Mouse (Mus musculus) hindbrain, embryonic 12.5 days (tissue): ENCODE measurements at regions not wholly inside any gene's neighbourhood (a gene's known extent, or its start where the extent isn't known, plus 50 kb on each side); places are given as distances from the start of the nearest gene placed in this dataset.

Experiments
- ATAC-seq: fragments of 200-750 bp; cut with Nextera tagmentation; 2 replicates; pipeline ENCODE4 v1.8.0; 2017; ENCODE audit warnings: moderate TSS enrichment; ENCODE audit not compliant: low FRiP score
- H3K27ac ChIP-seq: fragments of 300-500 bp; sonication (generic); 2 replicates; pipeline ENCODE4 v1.5.1; 2016; ENCODE audit warnings: mild to moderate bottlenecking
- H3K27me3 ChIP-seq: fragments of 300-500 bp; sonication (generic); 2 replicates; pipeline ENCODE4 v1.6.1; 2016; ENCODE audit warnings: mild to moderate bottlenecking
- H3K36me3 ChIP-seq: fragments of 300-500 bp; sonication (generic); 2 replicates; pipeline ENCODE4 v1.6.1; 2016; ENCODE audit warnings: mild to moderate bottlenecking
- H3K4me1 ChIP-seq: fragments of 300-500 bp; sonication (generic); 2 replicates; pipeline ENCODE4 v1.6.1; 2016
- H3K4me2 ChIP-seq: fragments of 300-500 bp; sonication (generic); replicated peaks from 2 replicates; pipeline ENCODE4 v1.6.1; 2016; ENCODE audit warnings: mild to moderate bottlenecking
- H3K4me3 ChIP-seq: fragments of 300-500 bp; sonication (generic); 2 replicates; pipeline ENCODE4 v1.5.1; 2016; ENCODE audit warnings: mild to moderate bottlenecking
- H3K9ac ChIP-seq: fragments of 300-500 bp; sonication (generic); 2 replicates; pipeline ENCODE4 v1.6.1; 2016; ENCODE audit warnings: mild to moderate bottlenecking, moderate library complexity
- H3K9me3 ChIP-seq: fragments of 300-500 bp; sonication (generic); replicated peaks from 2 replicates; pipeline ENCODE4 v1.6.1; 2016; ENCODE audit warnings: mild to moderate bottlenecking
- WGBS: fragments of 180-500 bp; shearing (Covaris S2); methylation state at CpG from one replicate; pipeline ENCODE4 v1.1.7; 2016; 5-methylcytosine and 5-hydroxymethylcytosine counted together

- Histone ChIP-seq H3K9ac (no peak overlapping the region), H3K4me1 (no peaks in the 10 kb centered on the region), H3K4me3 (no peak overlapping the region), H3K4me2 (no peak overlapping the region), H3K27ac (no peak overlapping the region), H3K9me3 (no peaks in the 10 kb centered on the region), H3K36me3 (no peaks in the 10 kb centered on the region), H3K27me3 (no peaks in the 10 kb centered on the region)
- 88% methylated on average over 1 of the region's 1 CpGs for whole genome bisulfite sequencing
- ATAC-seq: no peak
These were observed 333.9 kb upstream of the Klf6 start for GRCm38 (mm10) chr13:5527400-5527799.

- no peaks in the 10 kb centered on the region for H3K36me3 ChIP-seq
- no peak overlapping the region for H3K4me2 ChIP-seq
- H3K4me1 ChIP-seq: no peaks in the 10 kb centered on the region
- ATAC-seq: no peak
- H3K27ac ChIP-seq: no peak overlapping the region
- H3K4me3 ChIP-seq: no peak overlapping the region
- 60% methylated on average over 1 of the region's 1 CpGs for WGBS
- H3K9me3 ChIP-seq: 0 out of 2 replicates have a peak, but pooled peaks cover under 1% of the 10 kb centered on the region
- no peaks in the 10 kb centered on the region for H3K27me3 ChIP-seq
- no peak overlapping the region for H3K9ac ChIP-seq
These were observed 321.0 kb upstream of the Klf6 start for GRCm38 (mm10) chr13:5540321-5540720.

- Histone ChIP-seq H3K9me3 (no peaks in the 10 kb centered on the region), H3K4me1 (no peaks in the 10 kb centered on the region), H3K9ac (no peak overlapping the region), H3K27me3 (no peaks in the 10 kb centered on the region), H3K4me3 (no peak overlapping the region), H3K36me3 (no peaks in the 10 kb centered on the region), H3K27ac (no peak overlapping the region), H3K4me2 (no peak overlapping the region)
- no peak for ATAC-seq
These were observed 315.8 kb upstream of the Klf6 start for GRCm38 (mm10) chr13:5545521-5545920.

GRCm38 (mm10) chr13:5546011-5546410 is 315.3 kb upstream of the Klf6 start:
- 97% methylated on average over 2 of the region's 2 CpGs for WGBS
- no peak for ATAC-seq

GRCm38 (mm10) chr13:5546937-5547336 is 314.3 kb upstream of the Klf6 start:
- H3K27me3 ChIP-seq: no peaks in the 10 kb centered on the region
- H3K4me1 ChIP-seq: no peaks in the 10 kb centered on the region
- no peak overlapping the region for H3K4me2 ChIP-seq
- no peak overlapping the region for H3K9ac ChIP-seq
- H3K4me3 ChIP-seq: no peak overlapping the region
- H3K36me3 ChIP-seq: no peaks in the 10 kb centered on the region
- H3K9me3 ChIP-seq: no peaks in the 10 kb centered on the region
- WGBS: 82% methylated on average over 1 of the region's 1 CpGs
- no peak for ATAC-seq
- H3K27ac ChIP-seq: no peak overlapping the region

More at GRCm38 (mm10) chr13:5546011-5546410, 315.3 kb upstream of the Klf6 start:
- H3K9ac ChIP-seq: no peak overlapping the region
- H3K36me3 ChIP-seq: no peaks in the 10 kb centered on the region
- no peak overlapping the region for H3K4me3 ChIP-seq
- no peak overlapping the region for H3K4me2 ChIP-seq
- H3K4me1 ChIP-seq: no peaks in the 10 kb centered on the region
- no peaks in the 10 kb centered on the region for H3K27me3 ChIP-seq
- no peak overlapping the region for H3K27ac ChIP-seq
- H3K9me3 ChIP-seq: no peaks in the 10 kb centered on the region

GRCm38 (mm10) chr13:5548768-5549167 is 312.5 kb upstream of the Klf6 start:
- Histone ChIP-seq H3K36me3 (no peaks in the 10 kb centered on the region), H3K4me2 (no peak overlapping the region), H3K4me1 (no peaks in the 10 kb centered on the region), H3K4me3 (no peak overlapping the region), H3K27ac (no peak overlapping the region), H3K9me3 (no peaks in the 10 kb centered on the region), H3K9ac (no peak overlapping the region), H3K27me3 (no peaks in the 10 kb centered on the region)
- 88% methylated on average over 1 of the region's 1 CpGs for WGBS
- no peak for ATAC-seq

GRCm38 (mm10) chr13:5549175-5549574 is 312.1 kb upstream of the Klf6 start:
- no peak overlapping the region for H3K4me3 ChIP-seq
- no peak overlapping the region for H3K9ac ChIP-seq
- no peak for ATAC-seq
- no peaks in the 10 kb centered on the region for H3K4me1 ChIP-seq
- H3K36me3 ChIP-seq: no peaks in the 10 kb centered on the region
- H3K4me2 ChIP-seq: no peak overlapping the region
- H3K27me3 ChIP-seq: no peaks in the 10 kb centered on the region
- 93% methylated on average over 4 of the region's 4 CpGs for WGBS
- H3K27ac ChIP-seq: no peak overlapping the region
- no peaks in the 10 kb centered on the region for H3K9me3 ChIP-seq

GRCm38 (mm10) chr13:5549747-5550146 is 311.5 kb upstream of the Klf6 start:
- no peaks in the 10 kb centered on the region for H3K4me1 ChIP-seq
- no peak overlapping the region for H3K4me2 ChIP-seq
- no peak overlapping the region for H3K9ac ChIP-seq
- H3K27ac ChIP-seq: no peak overlapping the region
- 95% methylated on average over 7 of the region's 7 CpGs for WGBS
- no peaks in the 10 kb centered on the region for H3K9me3 ChIP-seq
- no peak overlapping the region for H3K4me3 ChIP-seq
- no peaks in the 10 kb centered on the region for H3K36me3 ChIP-seq
- H3K27me3 ChIP-seq: no peaks in the 10 kb centered on the region
- ATAC-seq: no peak

- Histone ChIP-seq H3K4me2 (no peak overlapping the region), H3K36me3 (no peaks in the 10 kb centered on the region), H3K4me3 (no peak overlapping the region), H3K27ac (no peak overlapping the region), H3K9ac (no peak overlapping the region), H3K4me1 (no peaks in the 10 kb centered on the region), H3K27me3 (no peaks in the 10 kb centered on the region), H3K9me3 (no peaks in the 10 kb centered on the region)
- 96% methylated on average over 3 of the region's 3 CpGs for WGBS
- no peak for ATAC-seq
These were observed 310.9 kb upstream of the Klf6 start for GRCm38 (mm10) chr13:5550354-5550753.

- WGBS: 89% methylated on average over 4 of the region's 4 CpGs
- H3K4me2 ChIP-seq: no peak overlapping the region
- H3K4me1 ChIP-seq: no peaks in the 10 kb centered on the region
- H3K36me3 ChIP-seq: no peaks in the 10 kb centered on the region
- no peaks in the 10 kb centered on the region for H3K27me3 ChIP-seq
- H3K27ac ChIP-seq: no peak overlapping the region
- H3K4me3 ChIP-seq: no peak overlapping the region
- no peaks in the 10 kb centered on the region for H3K9me3 ChIP-seq
- H3K9ac ChIP-seq: no peak overlapping the region
- ATAC-seq: no peak
These were observed 310.2 kb upstream of the Klf6 start for GRCm38 (mm10) chr13:5551131-5551530.

- Histone ChIP-seq H3K27me3 (no peaks in the 10 kb centered on the region), H3K4me2 (no peak overlapping the region), H3K36me3 (no peaks in the 10 kb centered on the region), H3K27ac (no peak overlapping the region), H3K4me1 (no peaks in the 10 kb centered on the region), H3K4me3 (no peak overlapping the region), H3K9ac (no peak overlapping the region), H3K9me3 (no peaks in the 10 kb centered on the region)
- ATAC-seq: no peak
These were observed 307.8 kb upstream of the Klf6 start for GRCm38 (mm10) chr13:5553461-5553860.

GRCm38 (mm10) chr13:5558095-5558494 is 303.2 kb upstream of the Klf6 start:
- H3K27me3 ChIP-seq: no peaks in the 10 kb centered on the region
- no peaks in the 10 kb centered on the region for H3K36me3 ChIP-seq
- no peaks in the 10 kb centered on the region for H3K4me1 ChIP-seq

GRCm38 (mm10) chr13:5566479-5566878 is 294.8 kb upstream of the Klf6 start:
- 77% methylated on average over 2 of the region's 2 CpGs for WGBS
- Histone ChIP-seq H3K4me3 (no peak overlapping the region), H3K9ac (no peak overlapping the region), H3K27ac (no peak overlapping the region), H3K36me3 (no peaks in the 10 kb centered on the region), H3K4me2 (no peak overlapping the region), H3K27me3 (no peaks in the 10 kb centered on the region), H3K9me3 (no peaks in the 10 kb centered on the region), H3K4me1 (no peaks in the 10 kb centered on the region)
- no peak for ATAC-seq

More at GRCm38 (mm10) chr13:5558095-5558494, 303.2 kb upstream of the Klf6 start:
- Histone ChIP-seq H3K4me2 (no peak overlapping the region), H3K9ac (no peak overlapping the region), H3K9me3 (no peaks in the 10 kb centered on the region), H3K27ac (no peak overlapping the region), H3K4me3 (no peak overlapping the region)
- no peak for ATAC-seq

GRCm38 (mm10) chr13:5566896-5567295 is 294.4 kb upstream of the Klf6 start:
- H3K9ac ChIP-seq: no peak overlapping the region
- no peak overlapping the region for H3K27ac ChIP-seq
- H3K4me1 ChIP-seq: no peaks in the 10 kb centered on the region
- no peaks in the 10 kb centered on the region for H3K27me3 ChIP-seq
- no peaks in the 10 kb centered on the region for H3K36me3 ChIP-seq
- H3K9me3 ChIP-seq: no peaks in the 10 kb centered on the region
- ATAC-seq: no peak
- no peak overlapping the region for H3K4me2 ChIP-seq
- 86% methylated on average over 2 of the region's 2 CpGs for WGBS
- H3K4me3 ChIP-seq: no peak overlapping the region
